Mouse (Mus musculus): Measurements from ENCODE around the gene Olfr513. TPM values are rescaled to one million over a fixed set of nuclear protein-coding genes. Genes with fewer than 3 reads are reported as not detected.

Olfr513 gene
- not detected in 2 replicates for polyA plus RNA-seq (2012; rRNA removed)

DNA sequence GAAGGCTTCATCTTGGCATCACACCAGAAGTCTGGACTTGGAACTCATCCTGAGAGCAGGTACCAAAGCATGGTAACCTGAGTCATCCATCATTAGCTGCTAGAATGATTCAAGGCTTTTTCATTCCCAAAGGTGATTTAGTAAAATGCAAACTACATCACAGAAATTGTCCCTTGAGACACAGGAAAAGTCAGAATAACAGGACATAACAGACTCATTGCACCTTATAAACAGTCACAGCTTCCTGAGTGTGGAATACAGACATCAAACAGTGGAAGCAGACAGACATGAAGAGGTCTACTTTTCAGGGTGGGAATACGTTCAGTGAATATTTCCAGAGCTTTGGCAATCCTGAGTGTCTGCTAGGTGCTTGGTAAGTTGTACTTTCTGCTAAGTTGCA, at the start of gene Olfr513:
Gene Olfr513 (plus strand): TSS at position 301 of the 400 bp plus-strand sequence.
- no peak within 1 kb of the TSS for H3K27ac ChIP-seq (ENCODE audit: insufficient read depth, low read length)
- no peak within 1 kb of the TSS for H3K4me3 ChIP-seq (ENCODE audit: insufficient read depth, low read length)
- no peak for TF ChIP-seq POLR2A (IDR thresholded peaks at IDR 0.05; ENCODE audit: extremely low read depth, insufficient read depth, low read length)
- no peak for TF ChIP-seq CTCF (IDR thresholded peaks at IDR 0.05; ENCODE audit: extremely low read depth, insufficient read depth, low read length)
- no peaks in the 10 kb centered on the region for H3K4me1 ChIP-seq (ENCODE audit: control insufficient read depth, insufficient read depth, low read length)

- TF ChIP-seq CTCF (IDR thresholded peaks at IDR 0.05; ENCODE audit: extremely low read depth, insufficient read depth, low read length) (no peak), POLR2A (IDR thresholded peaks at IDR 0.05; ENCODE audit: extremely low read depth, insufficient read depth, low read length) (no peak)
- Histone ChIP-seq H3K4me3 (ENCODE audit: insufficient read depth, low read length) (no peak within 1 kb of the TSS), H3K4me1 (ENCODE audit: control insufficient read depth, insufficient read depth, low read length) (no peaks in the 10 kb centered on the region), H3K27ac (ENCODE audit: insufficient read depth, low read length) (no peak within 1 kb of the TSS)
These were observed 37.8 kb upstream of the Olfr513 start, which contains the start of gene Olfr512 for GRCm38 (mm10) chr7:108713020-108713419. Olfr512 (plus strand) TSS chr7:108713320.

GRCm38 (mm10) chr7:108760411-108760810, 9.6 kb downstream of the Olfr513 start:
- no peaks in the 10 kb centered on the region for H3K4me1 ChIP-seq (ENCODE audit: control insufficient read depth, insufficient read depth, low read length)
- H3K4me3 ChIP-seq (ENCODE audit: insufficient read depth, low read length): no peak overlapping the region
- no peak for TF ChIP-seq POLR2A (IDR thresholded peaks at IDR 0.05; ENCODE audit: extremely low read depth, insufficient read depth, low read length)
- TF ChIP-seq CTCF (IDR thresholded peaks at IDR 0.05; ENCODE audit: extremely low read depth, insufficient read depth, low read length): no peak
- no peak overlapping the region for H3K27ac ChIP-seq (ENCODE audit: insufficient read depth, low read length)

DNA sequence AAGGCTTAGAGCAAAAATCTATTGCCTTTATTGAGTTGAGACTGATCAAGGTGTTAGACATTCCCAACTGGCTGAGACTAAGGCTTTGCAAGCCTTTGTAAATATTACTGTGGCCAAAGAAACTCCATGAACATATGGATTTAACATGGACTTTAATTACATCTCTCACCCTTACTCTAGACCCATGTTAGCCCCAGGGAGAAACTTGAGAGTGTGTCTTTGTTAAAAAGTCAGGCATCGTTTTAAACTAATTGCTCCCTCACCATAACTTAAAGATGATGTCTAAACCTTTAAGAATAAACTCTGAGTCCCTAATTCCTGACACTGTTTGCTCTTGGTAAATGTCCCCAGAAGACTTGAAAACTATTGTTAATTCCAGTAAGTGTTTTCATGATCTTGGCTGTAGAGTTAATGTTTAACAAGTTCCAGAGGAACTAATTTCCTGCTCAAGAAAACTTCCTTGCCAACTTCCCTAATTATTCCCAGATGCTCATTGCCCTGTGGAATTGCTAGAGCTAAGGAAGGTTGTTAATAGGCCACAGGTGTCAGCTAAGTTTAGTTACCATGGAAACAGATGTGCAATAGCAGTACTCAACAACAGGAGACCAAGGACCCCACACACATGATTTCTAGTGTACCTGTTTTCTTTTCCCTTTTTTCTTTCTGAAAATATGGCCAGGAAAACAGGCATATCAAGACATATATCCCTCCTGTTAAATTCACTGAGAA, 46.6 kb downstream of the Olfr513 start:
- no peak overlapping the region for H3K4me3 ChIP-seq (ENCODE audit: insufficient read depth, low read length)
- no peak for TF ChIP-seq POLR2A (IDR thresholded peaks at IDR 0.05; ENCODE audit: extremely low read depth, insufficient read depth, low read length)
- no peak for TF ChIP-seq CTCF (IDR thresholded peaks at IDR 0.05; ENCODE audit: extremely low read depth, insufficient read depth, low read length)
- no peak overlapping the region for H3K27ac ChIP-seq (ENCODE audit: insufficient read depth, low read length)
- H3K4me1 ChIP-seq (ENCODE audit: control insufficient read depth, insufficient read depth, low read length): no peaks in the 10 kb centered on the region

Other genes starting within 250 kb of the Olfr513 start
- gene Olfr502, start 225.9 kb upstream of the Olfr513 start, polyA plus RNA-seq (2012; rRNA removed): not detected in 2 replicates
- not detected in 2 replicates for gene Olfr503, start 206.4 kb upstream of the Olfr513 start, polyA plus RNA-seq (2012; rRNA removed)
- gene Olfr504, start 185.2 kb upstream of the Olfr513 start, polyA plus RNA-seq (2012; rRNA removed): not detected in 2 replicates
- not detected in 2 replicates for gene Olfr506, start 140.2 kb upstream of the Olfr513 start, polyA plus RNA-seq (2012; rRNA removed)
- not detected in 2 replicates for gene Olfr507, start 129.2 kb upstream of the Olfr513 start, polyA plus RNA-seq (2012; rRNA removed)
- gene Olfr508, start 121.0 kb upstream of the Olfr513 start, polyA plus RNA-seq (2012; rRNA removed): not detected in 2 replicates
- not detected in 2 replicates for gene Olfr509, start 99.1 kb upstream of the Olfr513 start, polyA plus RNA-seq (2012; rRNA removed)
- not detected in 2 replicates for gene Olfr510, start 84.6 kb upstream of the Olfr513 start, polyA plus RNA-seq (2012; rRNA removed)
- not detected in 2 replicates for gene Olfr512, start 37.7 kb upstream of the Olfr513 start, polyA plus RNA-seq (2012; rRNA removed)
- gene Olfr514, start 75.0 kb downstream of the Olfr513 start, polyA plus RNA-seq (2012; rRNA removed): not detected in 2 replicates
- not detected in 2 replicates for gene Olfr516, start 99.6 kb downstream of the Olfr513 start, polyA plus RNA-seq (2012; rRNA removed)
- not detected in 2 replicates for gene Olfr517, start 121.4 kb downstream of the Olfr513 start, polyA plus RNA-seq (2012; rRNA removed)
- gene Olfr518, start 134.0 kb downstream of the Olfr513 start, polyA plus RNA-seq (2012; rRNA removed): not detected in 2 replicates
- not detected in 2 replicates for gene Olfr519, start 143.4 kb downstream of the Olfr513 start, polyA plus RNA-seq (2012; rRNA removed)
- gene Nlrp10, start 179.2 kb downstream of the Olfr513 start, polyA plus RNA-seq (2012; rRNA removed): 0.04 and 0.06 TPM in 2 replicates
- gene Eif3f, start 183.4 kb downstream of the Olfr513 start, polyA plus RNA-seq (2012; rRNA removed): 91.9 and 95.0 TPM in 2 replicates
- gene Tub, start 199.4 kb downstream of the Olfr513 start, polyA plus RNA-seq (2012; rRNA removed): 161 and 176 TPM in 2 replicates